8 mouse cellular contexts compared by ENCODE assay signal in genomic region chr5:115271931-115272811, GRCm38 (mm10). TPM values are rescaled to one million over a fixed set of nuclear protein-coding genes. Genes with fewer than 3 reads are reported as not detected.
DNase-seq lines count a peak whose midpoint lies in the region; ATAC-seq and TF ChIP-seq lines count a peak whose summit lies in the region.

No protein-coding gene starts in this region.

- WGBS in heart, postnatal 0 days: under 1% methylated on average over 71 of the region's 77 CpGs

- 0 out of 2 replicates have a peak, but pooled peaks have one; percentile 11 for ATAC-seq in erythroblast, adult 5-6 weeks (replicated peaks; ENCODE audit: low FRiP score, poor library complexity, severe bottlenecking)
- peak; percentile 51 for ATAC-seq in heart, postnatal 0 days (ENCODE audit: insufficient read depth, low read depth)
- ATAC-seq in megakaryocyte progenitor cell, adult 5-6 weeks (replicated peaks; ENCODE audit: poor library complexity): peak; percentile 9

- H3K4me3 ChIP-seq in ES-Bruce4 (ENCODE audit: low read depth, low read length): peak overlapping the region; percentile 92
- H3K4me3 ChIP-seq in heart, postnatal 0 days (ENCODE audit: low read depth, low read length): peak overlapping the region; percentile 86

- H3K9me3 ChIP-seq in ES-Bruce4 (replicated peaks; ENCODE audit: control insufficient read depth, insufficient read depth, low read length, poor library complexity, severe bottlenecking): no peaks in the 10 kb centered on the region
- H3K9me3 ChIP-seq in heart, postnatal 0 days (replicated peaks; ENCODE audit: control insufficient read depth, low read length): no peaks in the 10 kb centered on the region

- TF ChIP-seq CTCF in ES-Bruce4 (IDR thresholded peaks at IDR 0.05; ENCODE audit: low read depth, low read length): no peak
- TF ChIP-seq CTCF in heart, postnatal 0 days (IDR thresholded peaks at IDR 0.05; ENCODE audit: low read depth): no peak

- DNase-seq in adrenal gland, adult (ENCODE audit: inconsistent age in 2 of 2, low spot score in 1 of 2): peak; percentile 64 to 85
- DNase-seq in heart, postnatal 0 days (ENCODE audit: low spot score): peak; percentile 36
- DNase-seq in left cerebral cortex, postnatal 25 days (ENCODE audit: low spot score in 2 of 2): peak; percentile 23 to 29
- peak; percentile 49 to 57 for DNase-seq in right cerebral cortex, postnatal 10 days (ENCODE audit: low spot score in 2 of 2)
- DNase-seq in c-Kit-positive CD71-positive TER-119-positive erythroid progenitor cells, embryonic 14.5 days (ENCODE audit: low spot score): no peak

- peaks cover 3% of the 10 kb centered on the region for H3K4me1 ChIP-seq in ES-Bruce4 (ENCODE audit: control insufficient read depth, insufficient read depth, low read length)
- peaks cover 39% of the 10 kb centered on the region for H3K4me1 ChIP-seq in heart, postnatal 0 days (ENCODE audit: control insufficient read depth, insufficient read depth)

- intact Hi-C loops in left cerebral cortex, postnatal 25 days (cut with DNase I): loop anchor here (2.0 kb wide), 1 partner anchor 29 kb away; the partner anchor contains the start of gene Dynll1

- peak overlapping the region; percentile 81 for H3K4me2 ChIP-seq in heart, postnatal 0 days (ENCODE audit: low read depth, low read length)

- H3K27me3 ChIP-seq in ES-Bruce4 (ENCODE audit: control insufficient read depth, insufficient read depth, low read length, poor library complexity, severe bottlenecking): no peaks in the 10 kb centered on the region
- H3K27me3 ChIP-seq in heart, postnatal 0 days (ENCODE audit: control insufficient read depth, insufficient read depth, low read length): no peaks in the 10 kb centered on the region

- peak overlapping the region; percentile 98 for H3K9ac ChIP-seq in ES-Bruce4 (ENCODE audit: low read depth, poor library complexity, severe bottlenecking)
- peak overlapping the region; percentile 95 for H3K9ac ChIP-seq in heart, postnatal 0 days (replicated peaks; ENCODE audit: low read depth, low read length)

- H3K36me3 ChIP-seq in ES-Bruce4 (ENCODE audit: control insufficient read depth, insufficient read depth, low read length, poor library complexity, severe bottlenecking): peaks cover 28% of the 10 kb centered on the region
- H3K36me3 ChIP-seq in heart, postnatal 0 days (replicated peaks; ENCODE audit: control insufficient read depth, insufficient read depth, low read length): peaks cover 5% of the 10 kb centered on the region; the same call in 1 of the 2 replicates

- TF ChIP-seq POLR2A in ES-Bruce4 (IDR thresholded peaks at IDR 0.05; ENCODE audit: insufficient read depth, low read length): no peak

- peak; percentile 35; the same call in 1 of the 2 replicates for TF ChIP-seq EP300 in ES-Bruce4 (IDR thresholded peaks at IDR 0.05; ENCODE audit: insufficient read depth, low read depth, low read length)
- TF ChIP-seq EP300 in heart, postnatal 0 days (IDR thresholded peaks at IDR 0.05; ENCODE audit: low read depth): no peak

- 0 out of 2 replicates have a peak overlapping the region, but pooled peaks have one; percentile 13 for H3K27ac ChIP-seq in ES-Bruce4 (ENCODE audit: insufficient read depth, low read length)
- H3K27ac ChIP-seq in heart, postnatal 0 days (ENCODE audit: low read depth): peak overlapping the region; percentile 84

RNA-seq across cellular contexts. Expression of gene Rnf10, which starts 0.5 kb away (rescaled TPM):
- 180 and 185 TPM in 2 replicates for polyA plus RNA-seq in ES-Bruce4 (2011; ENCODE audit: insufficient read depth, insufficient read length, low read depth, missing spikeins)
- 505 and 538 TPM in 2 replicates for total RNA-seq in erythroblast, adult 5-6 weeks (2015; ENCODE audit: low replicate concordance)
- 1,329 and 1,906 TPM in 2 replicates for total RNA-seq in erythroblast, adult 5-6 weeks (2017; ENCODE audit: low replicate concordance)
- 76.0 and 82.4 TPM in 2 replicates for total RNA-seq in heart, postnatal 0 days (2014; rRNA removed; ENCODE audit: low replicate concordance)
- 104 and 105 TPM in 2 replicates for polyA plus RNA-seq in heart, postnatal 0 days (2015; fragmentation: Nextera tagmentation; extraction: Ambion mirVana)
- 100 to 1,000 TPM; 248 to 266 TPM for total RNA-seq in left cerebral cortex, postnatal 25 days (2021)
- total RNA-seq in megakaryocyte progenitor cell, adult 5-6 weeks (2015): 45.3 and 56.3 TPM in 2 replicates
- total RNA-seq in megakaryocyte progenitor cell, adult 5-6 weeks (2017): 45.1 and 58.7 TPM in 2 replicates

RNA-seq across cellular contexts. Expression of gene Coq5, which starts 7.3 kb away (rescaled TPM):
- 28.3 and 35.9 TPM in 2 replicates for polyA plus RNA-seq in ES-Bruce4 (2011; ENCODE audit: insufficient read depth, insufficient read length, low read depth, missing spikeins)
- total RNA-seq in erythroblast, adult 5-6 weeks (2015; ENCODE audit: low replicate concordance): 1.7 and 2.5 TPM in 2 replicates
- total RNA-seq in erythroblast, adult 5-6 weeks (2017; ENCODE audit: low replicate concordance): 8.3 and 12.3 TPM in 2 replicates
- total RNA-seq in heart, postnatal 0 days (2014; rRNA removed; ENCODE audit: low replicate concordance): 74.1 and 82.7 TPM in 2 replicates
- polyA plus RNA-seq in heart, postnatal 0 days (2015; fragmentation: Nextera tagmentation; extraction: Ambion mirVana): 111 and 116 TPM in 2 replicates
- total RNA-seq in left cerebral cortex, postnatal 25 days (2021): 10 to 100 TPM; 39.3 to 39.7 TPM
- 17.0 and 20.4 TPM in 2 replicates for total RNA-seq in megakaryocyte progenitor cell, adult 5-6 weeks (2015)
- total RNA-seq in megakaryocyte progenitor cell, adult 5-6 weeks (2017): 39.8 and 46.3 TPM in 2 replicates

RNA-seq across cellular contexts. Expression of gene Dynll1, which starts 28.6 kb away (rescaled TPM):
- 556 and 609 TPM in 2 replicates for polyA plus RNA-seq in ES-Bruce4 (2011; ENCODE audit: insufficient read depth, insufficient read length, low read depth, missing spikeins)
- 181 and 187 TPM in 2 replicates for total RNA-seq in erythroblast, adult 5-6 weeks (2015; ENCODE audit: low replicate concordance)
- total RNA-seq in erythroblast, adult 5-6 weeks (2017; ENCODE audit: low replicate concordance): 61.4 and 103 TPM in 2 replicates
- total RNA-seq in heart, postnatal 0 days (2014; rRNA removed; ENCODE audit: low replicate concordance): 164 and 224 TPM in 2 replicates
- polyA plus RNA-seq in heart, postnatal 0 days (2015; fragmentation: Nextera tagmentation; extraction: Ambion mirVana): 615 and 804 TPM in 2 replicates
- total RNA-seq in left cerebral cortex, postnatal 25 days (2021): 100 to 1,000 TPM; 713 to 752 TPM
- 690 and 788 TPM in 2 replicates for total RNA-seq in megakaryocyte progenitor cell, adult 5-6 weeks (2015)
- total RNA-seq in megakaryocyte progenitor cell, adult 5-6 weeks (2017): 334 and 365 TPM in 2 replicates

RNA-seq across cellular contexts. Expression of gene Pop5, which starts 36.5 kb away (rescaled TPM):
- 76.1 and 79.9 TPM in 2 replicates for polyA plus RNA-seq in ES-Bruce4 (2011; ENCODE audit: insufficient read depth, insufficient read length, low read depth, missing spikeins)
- 20.1 and 41.5 TPM in 2 replicates for total RNA-seq in erythroblast, adult 5-6 weeks (2015; ENCODE audit: low replicate concordance)
- 5.9 and 26.6 TPM in 2 replicates for total RNA-seq in erythroblast, adult 5-6 weeks (2017; ENCODE audit: low replicate concordance)
- 41.1 and 71.6 TPM in 2 replicates for total RNA-seq in heart, postnatal 0 days (2014; rRNA removed; ENCODE audit: low replicate concordance)
- polyA plus RNA-seq in heart, postnatal 0 days (2015; fragmentation: Nextera tagmentation; extraction: Ambion mirVana): 57.9 and 65.9 TPM in 2 replicates
- 100 to 1,000 TPM; 104 to 110 TPM for total RNA-seq in left cerebral cortex, postnatal 25 days (2021)
- 67.7 and 81.9 TPM in 2 replicates for total RNA-seq in megakaryocyte progenitor cell, adult 5-6 weeks (2015)
- total RNA-seq in megakaryocyte progenitor cell, adult 5-6 weeks (2017): 76.4 and 82.8 TPM in 2 replicates

RNA-seq across cellular contexts. Expression of gene Srsf9, which starts 54.8 kb away (rescaled TPM):
- polyA plus RNA-seq in ES-Bruce4 (2011; ENCODE audit: insufficient read depth, insufficient read length, low read depth, missing spikeins): 107 and 111 TPM in 2 replicates
- total RNA-seq in erythroblast, adult 5-6 weeks (2015; ENCODE audit: low replicate concordance): 25.5 and 41.1 TPM in 2 replicates
- total RNA-seq in erythroblast, adult 5-6 weeks (2017; ENCODE audit: low replicate concordance): 29.1 and 32.1 TPM in 2 replicates
- 21.3 and 41.1 TPM in 2 replicates for total RNA-seq in heart, postnatal 0 days (2014; rRNA removed; ENCODE audit: low replicate concordance)
- 62.9 and 67.5 TPM in 2 replicates for polyA plus RNA-seq in heart, postnatal 0 days (2015; fragmentation: Nextera tagmentation; extraction: Ambion mirVana)
- 10 to 100 TPM; 71.0 to 77.6 TPM for total RNA-seq in left cerebral cortex, postnatal 25 days (2021)
- total RNA-seq in megakaryocyte progenitor cell, adult 5-6 weeks (2015): 76.3 and 79.7 TPM in 2 replicates
- 96.3 and 102 TPM in 2 replicates for total RNA-seq in megakaryocyte progenitor cell, adult 5-6 weeks (2017)
